Mouse (Mus musculus): ENCODE results near the gene Serpina3i. TPM values are rescaled to one million over a fixed set of nuclear protein-coding genes. Genes with fewer than 3 reads are reported as not detected.

Gene Serpina3i
- polyA plus RNA-seq, 1 experiment from 2014 or later: 0.59 TPM

DNA sequence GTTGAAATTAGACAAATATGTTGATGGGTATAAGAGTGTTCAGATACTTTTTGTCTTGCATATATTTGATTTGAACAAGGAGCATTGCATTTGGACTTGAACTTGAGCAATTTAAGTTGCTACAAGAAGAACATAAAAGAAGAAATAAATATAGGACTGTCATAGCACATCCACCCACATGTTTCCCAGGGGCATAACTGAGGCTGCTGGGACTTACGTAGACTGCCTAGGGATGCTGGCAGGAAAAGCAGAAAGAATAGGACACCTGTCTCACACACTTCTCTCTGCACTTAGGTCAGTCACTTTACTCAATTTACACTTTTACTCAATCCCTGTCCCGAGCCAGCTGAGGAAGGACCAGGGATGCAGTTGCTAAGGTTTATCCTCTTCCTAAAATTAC, 31.0 kb downstream of the Serpina3i start:
- no peaks in the 10 kb centered on the region for H3K27me3 ChIP-seq
- ATAC-seq (no peak), DNase-seq (ENCODE audit: low read depth, low spot score) (no peak)
- in situ Hi-C loops (cut with MboI; ENCODE audit: low pct_unique_long_range_greater_than_20kb): no loop called here
- TF ChIP-seq CTCF (IDR thresholded peaks at IDR 0.05): no peak
- CTCF ChIA-PET: no interaction called here
- POLR2A ChIA-PET: no interaction called here

DNA sequence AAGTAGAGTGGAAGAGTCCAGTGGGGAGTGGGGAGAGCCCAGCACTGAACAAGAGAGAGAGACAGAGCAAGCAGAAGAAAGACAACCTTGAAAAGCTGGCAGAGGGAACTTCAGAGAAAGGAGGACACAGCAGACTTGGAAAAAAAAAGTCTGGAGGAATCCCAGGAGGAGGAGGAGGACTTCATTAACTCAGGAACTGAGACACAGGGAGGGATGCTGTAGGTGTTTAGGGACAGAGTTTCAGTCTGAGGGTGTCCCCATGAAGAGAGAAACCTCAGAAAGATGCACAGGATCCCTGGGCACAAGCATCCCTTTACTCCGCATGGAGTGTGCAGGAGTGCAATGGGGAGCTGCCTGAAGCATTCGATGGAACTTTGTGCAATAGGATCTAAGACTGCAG, 35.1 kb downstream of the Serpina3i start:
- no peak for TF ChIP-seq CTCF (IDR thresholded peaks at IDR 0.05)
- ATAC-seq (no peak), DNase-seq (ENCODE audit: low read depth, low spot score) (no peak)
- H3K27me3 ChIP-seq: peaks cover 3% of the 10 kb centered on the region
- in situ Hi-C loops (cut with MboI; ENCODE audit: low pct_unique_long_range_greater_than_20kb): no loop called here
- POLR2A ChIA-PET: no interaction called here
- CTCF ChIA-PET: no interaction called here

DNA sequence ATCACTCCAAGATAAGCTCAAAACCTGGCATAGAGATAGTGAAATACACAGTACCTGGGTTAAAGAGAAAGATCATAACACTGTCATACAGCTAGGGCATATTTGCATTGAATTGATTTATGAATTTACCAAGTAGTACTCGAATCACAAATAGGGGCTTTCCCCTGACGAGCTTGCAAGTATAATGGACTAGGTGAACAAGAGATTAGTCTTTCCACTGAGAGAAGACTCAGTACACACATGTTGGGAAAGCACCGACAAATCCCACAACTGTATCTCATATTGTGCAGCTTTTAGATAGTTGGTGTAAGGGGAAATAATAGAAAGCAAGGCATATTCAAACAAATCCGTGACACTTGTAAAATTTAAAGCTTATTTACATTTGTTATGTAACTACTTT, 43.1 kb downstream of the Serpina3i start:
- TF ChIP-seq CTCF (IDR thresholded peaks at IDR 0.05): no peak
- ChIA-PET POLR2A (no interaction called here), CTCF (no interaction called here)
- H3K27me3 ChIP-seq: peaks cover 18% of the 10 kb centered on the region
- no peak for DNase-seq (ENCODE audit: low read depth, low spot score)
- ATAC-seq: no peak
- in situ Hi-C loops (cut with MboI; ENCODE audit: low pct_unique_long_range_greater_than_20kb): no loop called here

DNA sequence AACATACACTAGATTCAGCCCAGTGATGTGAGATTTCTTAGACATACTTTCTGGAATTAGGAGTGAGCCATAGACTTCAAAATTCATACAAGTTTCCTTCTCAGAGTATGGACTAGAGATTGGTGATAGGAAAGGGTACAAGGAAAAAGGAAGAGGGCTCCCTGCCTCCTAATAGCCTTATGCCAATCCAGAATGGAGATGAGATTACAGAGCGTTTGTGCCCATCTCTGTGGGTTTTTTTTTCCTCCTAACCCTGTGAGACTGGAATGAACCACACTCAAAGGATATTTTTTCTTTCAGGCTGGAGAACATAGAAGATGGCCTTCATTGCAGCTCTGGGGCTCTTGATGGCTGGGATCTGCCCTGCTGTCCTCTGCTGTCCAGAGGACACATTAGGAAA, 51.3 kb downstream of the Serpina3i start, which contains the start of gene Serpina3j:
Serpina3j (plus strand) TSS at position 301 of the 400 bp plus-strand sequence.
- H3K27me3 ChIP-seq: peaks cover 5% of the 10 kb centered on the region
- DNase-seq (ENCODE audit: low read depth, low spot score) (no peak), ATAC-seq (no peak)
- in situ Hi-C loops (cut with MboI; ENCODE audit: low pct_unique_long_range_greater_than_20kb): no loop called here
- TF ChIP-seq CTCF (IDR thresholded peaks at IDR 0.05): no peak
- POLR2A ChIA-PET: no interaction called here
- CTCF ChIA-PET: no interaction called here

Other genes with a start within 250 kb of the Serpina3i start
- 0.08 TPM for gene Serpina9, start 249.4 kb upstream of the Serpina3i start, polyA plus RNA-seq (2021)
- not detected for gene Serpina12, start 218.7 kb upstream of the Serpina3i start, polyA plus RNA-seq (2021)
- 0.06 TPM for gene Serpina5, start 162.0 kb upstream of the Serpina3i start, polyA plus RNA-seq (2021)
- gene Serpina3a, start 150.4 kb upstream of the Serpina3i start, polyA plus RNA-seq (2021): not detected
- gene Serpina3b, start 135.1 kb upstream of the Serpina3i start, polyA plus RNA-seq (2021): not detected
- 0.04 TPM for gene Serpina3c, start 109.3 kb upstream of the Serpina3i start, polyA plus RNA-seq (2021)
- gene Serpina3f, start 48.6 kb upstream of the Serpina3i start, polyA plus RNA-seq (2021): 0.10 TPM
- 1.6 TPM for gene Serpina3g, start 26.9 kb upstream of the Serpina3i start, polyA plus RNA-seq (2021)
- not detected for gene Serpina3j, start 51.4 kb downstream of the Serpina3i start, polyA plus RNA-seq (2021)
- gene Serpina3k, start 75.4 kb downstream of the Serpina3i start, polyA plus RNA-seq (2021): not detected
- 0.15 TPM for gene Serpina3m, start 75.4 kb downstream of the Serpina3i start, polyA plus RNA-seq (2021)
- gene Serpina3n, start 143.6 kb downstream of the Serpina3i start, polyA plus RNA-seq (2021): 8.9 TPM
- gene Gsc, start 210.2 kb downstream of the Serpina3i start, polyA plus RNA-seq (2021): 1.0 TPM